Mouse (Mus musculus) limb, embryonic 14.5 days (tissue): ENCODE measurements around the gene Gfy. TPM values are rescaled to one million over a fixed set of nuclear protein-coding genes. Genes with fewer than 3 reads are reported as not detected.
A peak's percentile ranks its signal among the peaks of the same experiment; 100 is the strongest.

Experiments
- ATAC-seq: fragments of 200-750 bp; cut with Nextera tagmentation; 2 replicates; pipeline ENCODE4 v1.8.0; 2017; ENCODE audit warnings: low read depth, moderate number of reproducible peaks, moderate TSS enrichment; ENCODE audit not compliant: low FRiP score
- DNase-seq: peaks from one replicate; pipeline ENCODE4 v3.0.0-alpha.2; 2015; ENCODE audit warnings: low spot score
- H3K27ac ChIP-seq: fragments of 300-500 bp; sonication (generic); replicated peaks from 2 replicates; pipeline ENCODE4 v1.5.1; 2014; ENCODE audit warnings: low read depth, mild to moderate bottlenecking, low read length, moderate library complexity, mixed read lengths
- H3K27me3 ChIP-seq: fragments of 300-500 bp; sonication (generic); 2 replicates; pipeline ENCODE4 v1.6.1; 2014; ENCODE audit warnings: low read length, mixed read lengths; ENCODE audit not compliant: control insufficient read depth, insufficient read depth
- H3K36me3 ChIP-seq: fragments of 300-500 bp; sonication (generic); 2 replicates; pipeline ENCODE4 v1.6.1; 2014; ENCODE audit warnings: mild to moderate bottlenecking, low read length, moderate library complexity, mixed read lengths; ENCODE audit not compliant: control insufficient read depth, insufficient read depth
- H3K4me1 ChIP-seq: fragments of 300-500 bp; sonication (generic); 2 replicates; pipeline ENCODE4 v1.6.1; 2014; ENCODE audit warnings: antibody characterized with exemption, low read length, mixed read lengths; ENCODE audit not compliant: control insufficient read depth, insufficient read depth
- H3K4me2 ChIP-seq: fragments of 300-500 bp; sonication (generic); replicated peaks from 2 replicates; pipeline ENCODE4 v1.6.1; 2014; ENCODE audit warnings: low read depth, mild to moderate bottlenecking, low read length, moderate library complexity; ENCODE audit not compliant: severe bottlenecking
- H3K4me3 ChIP-seq: fragments of 300-500 bp; sonication (generic); replicated peaks from 2 replicates; pipeline ENCODE4 v1.5.1; 2014; ENCODE audit warnings: low read length
- H3K9ac ChIP-seq: fragments of 300-500 bp; sonication (generic); 2 replicates; pipeline ENCODE4 v1.6.1; 2014; ENCODE audit warnings: mild to moderate bottlenecking, low read depth, low read length, moderate library complexity; ENCODE audit not compliant: severe bottlenecking
- H3K9me3 ChIP-seq: fragments of 300-500 bp; sonication (generic); 2 replicates; pipeline ENCODE4 v1.6.1; 2016; ENCODE audit warnings: low read length; ENCODE audit not compliant: control insufficient read depth
- POLR2A ChIP-seq: fragments of 200-500 bp; IDR thresholded peaks from 2 replicates; pipeline ENCODE4 v1.8.0; 2012; ENCODE audit warnings: inconsistent platforms, mild to moderate bottlenecking, moderate library complexity, borderline replicate concordance; ENCODE audit not compliant: insufficient read depth, insufficient read length; ENCODE audit errors: extremely low read depth
- WGBS: fragments of 180-500 bp; shearing (Covaris S2); extraction: QIAGEN DNeasy Blood & Tissue Kit; methylation state at CpG from one replicate; pipeline ENCODE4 v1.1.7; 2014; 5-methylcytosine and 5-hydroxymethylcytosine counted together
- polyA plus RNA-seq, 2 experiments: library from polyadenylated mRNA; depleted of rRNA in 1 of 2; stranded (reverse) in 1 of 2; unstranded in 1 of 2; fragments of >200 nt; fragmentation: Nextera tagmentation in 1 of 2; extraction: Ambion mirVana in 1 of 2; gene quantifications; 2 replicates each; pipeline versions ENCODE4 v1.2.1 to v1.2.3; 2012 to 2014

The Gfy gene
- polyA plus RNA-seq, 2 experiments = 0.09 TPM; not detected in 1

DNA sequence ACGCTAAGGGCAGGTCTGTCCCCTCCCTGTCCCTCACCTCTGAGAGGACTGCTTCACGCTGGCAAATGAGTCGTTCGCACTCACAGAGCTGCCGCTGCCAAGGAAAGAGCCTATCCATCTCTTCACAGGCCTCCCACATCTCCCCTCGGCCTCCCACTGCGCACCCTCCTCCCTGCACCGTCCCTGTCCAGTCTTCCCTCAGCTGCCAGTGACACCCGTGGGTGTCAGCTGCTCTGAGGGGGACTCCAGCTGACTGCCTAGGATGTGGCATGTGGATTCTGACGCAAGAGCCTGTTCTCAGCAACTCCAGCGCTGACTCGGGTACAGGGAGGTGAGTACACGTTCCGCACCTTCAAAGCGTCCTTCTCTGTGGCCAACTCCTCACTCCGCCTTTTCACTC lies 10.2 kb upstream of the Gfy start:
- no peak for TF ChIP-seq POLR2A
- DNase-seq (no peak), ATAC-seq (no peak)
- no peaks in the 10 kb centered on the region for H3K27me3 ChIP-seq
- no peaks in the 10 kb centered on the region for H3K36me3 ChIP-seq
- 60% methylated on average over 16 of the region's 16 CpGs for WGBS
- H3K4me1 ChIP-seq = peaks cover 4% of the 10 kb centered on the region
- H3K9ac ChIP-seq = no peak overlapping the region
- no peak overlapping the region for H3K4me3 ChIP-seq
- no peaks in the 10 kb centered on the region for H3K9me3 ChIP-seq
- no peak overlapping the region for H3K4me2 ChIP-seq
- H3K27ac ChIP-seq = no peak overlapping the region

DNA sequence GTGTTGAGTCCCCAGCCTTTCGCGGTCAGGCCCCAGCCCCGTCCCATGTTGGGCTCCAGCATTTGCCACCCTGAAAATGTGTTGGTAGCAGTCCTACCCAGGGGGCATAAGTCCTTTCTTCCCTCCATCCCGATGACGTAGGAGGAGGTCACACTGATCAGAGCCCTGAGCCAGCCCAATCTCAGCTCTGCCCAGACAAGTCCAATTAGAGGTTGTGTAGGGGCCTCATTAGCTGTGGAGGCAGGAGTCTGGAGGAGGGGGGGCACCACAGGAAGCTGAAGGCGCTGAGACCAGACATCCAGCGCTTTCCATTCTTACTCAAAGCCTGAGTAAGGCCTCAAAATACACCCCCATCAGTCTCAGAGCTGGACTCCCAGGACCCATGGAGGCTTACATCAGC lies 6.6 kb upstream of the Gfy start:
- H3K9me3 ChIP-seq = no peaks in the 10 kb centered on the region
- H3K27ac ChIP-seq = no peak overlapping the region
- no peak overlapping the region for H3K4me3 ChIP-seq
- no peaks in the 10 kb centered on the region for H3K36me3 ChIP-seq
- H3K27me3 ChIP-seq = peaks cover 33% of the 10 kb centered on the region
- no peak for TF ChIP-seq POLR2A
- ATAC-seq = no peak
- 48% methylated on average over 7 of the region's 7 CpGs for WGBS
- H3K9ac ChIP-seq = no peak overlapping the region
- H3K4me1 ChIP-seq = no peaks in the 10 kb centered on the region
- DNase-seq = no peak
- H3K4me2 ChIP-seq = no peak overlapping the region

DNA sequence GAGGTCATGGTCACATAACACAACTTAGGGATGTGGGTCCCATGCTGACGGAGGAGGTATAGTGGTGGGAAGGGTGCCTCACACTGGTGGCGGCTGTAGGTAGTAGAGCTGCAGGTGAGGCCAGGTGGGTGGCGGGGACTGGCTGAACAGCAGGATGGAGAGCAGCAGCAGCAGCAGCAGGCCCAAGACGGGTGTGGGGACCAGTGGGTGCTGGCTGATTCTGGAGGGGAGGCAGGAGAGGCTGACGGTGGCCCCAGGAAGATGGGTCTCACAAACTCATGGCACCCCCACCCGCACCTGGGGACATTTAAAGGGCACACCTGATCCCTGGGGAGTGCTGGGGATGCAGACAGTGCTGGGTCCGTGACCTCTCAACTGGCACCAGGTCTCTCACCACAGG lies 4.3 kb upstream of the Gfy start:
- H3K9me3 ChIP-seq = no peaks in the 10 kb centered on the region
- no peaks in the 10 kb centered on the region for H3K4me1 ChIP-seq
- no peak for TF ChIP-seq POLR2A
- no peak overlapping the region for H3K27ac ChIP-seq
- no peak for ATAC-seq
- peaks cover 53% of the 10 kb centered on the region for H3K27me3 ChIP-seq
- WGBS = 69% methylated on average over 5 of the region's 7 CpGs
- H3K4me2 ChIP-seq = no peak overlapping the region
- no peaks in the 10 kb centered on the region for H3K36me3 ChIP-seq
- H3K9ac ChIP-seq = no peak overlapping the region
- DNase-seq = no peak
- H3K4me3 ChIP-seq = no peak overlapping the region

DNA sequence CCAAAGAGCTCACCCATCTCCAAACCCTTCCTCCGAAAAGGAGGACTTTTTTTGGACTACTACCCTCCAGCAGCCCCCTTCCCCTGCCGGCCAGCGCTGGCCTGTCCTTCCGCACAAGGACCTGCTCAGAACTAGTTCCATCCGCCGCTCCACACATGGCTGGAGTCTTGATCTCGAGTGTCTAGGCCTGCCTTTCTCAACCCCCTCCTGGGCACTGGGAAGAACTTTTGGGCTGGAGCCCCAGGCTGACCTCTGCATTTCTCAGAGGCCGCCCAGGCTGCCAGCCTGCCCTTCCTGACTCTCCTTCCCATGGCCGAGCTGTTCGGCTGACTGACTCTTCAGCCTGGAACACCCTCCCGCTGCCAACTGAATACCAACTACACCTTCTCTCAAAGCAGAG lies 3.2 kb upstream of the Gfy start:
- peak; percentile 7; the same call in 1 of the 2 replicates for ATAC-seq
- H3K9ac ChIP-seq = no peak overlapping the region

DNA sequence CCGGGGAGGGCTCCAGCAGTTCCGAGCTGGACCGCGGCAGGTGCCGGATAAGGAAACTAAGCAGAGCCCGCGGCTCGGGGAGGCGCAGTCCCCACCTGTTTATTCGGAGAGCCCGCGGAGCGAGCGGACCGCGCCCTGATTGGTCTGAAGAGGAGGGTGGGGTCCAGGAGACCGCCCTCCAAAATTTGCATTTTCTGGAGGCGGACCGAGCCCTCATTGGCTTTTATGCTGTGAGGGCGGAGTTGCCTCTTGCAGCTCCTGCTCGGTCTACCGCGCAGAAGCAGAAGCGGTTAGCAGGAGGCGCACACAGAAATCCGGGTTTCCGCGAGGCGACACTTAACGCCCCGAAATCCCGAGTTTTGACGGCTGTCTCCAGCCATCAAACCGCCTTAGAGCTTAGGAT lies 2.8 kb upstream of the Gfy start:
- ATAC-seq = peak; percentile 93
- no peaks in the 10 kb centered on the region for H3K36me3 ChIP-seq
- TF ChIP-seq POLR2A = no peak
- H3K4me2 ChIP-seq = peak overlapping the region; percentile 40
- H3K27me3 ChIP-seq = peaks cover 68% of the 10 kb centered on the region
- DNase-seq = peak; percentile 91
- H3K9ac ChIP-seq = no peak overlapping the region
- H3K4me3 ChIP-seq = peak overlapping the region; percentile 10
- H3K9me3 ChIP-seq = no peaks in the 10 kb centered on the region
- no peaks in the 10 kb centered on the region for H3K4me1 ChIP-seq
- WGBS = 0% methylated on average over 34 of the region's 34 CpGs
- no peak overlapping the region for H3K27ac ChIP-seq

More for the DNA sequence above, 3.2 kb upstream of the Gfy start:
- H3K27me3 ChIP-seq = peaks cover 64% of the 10 kb centered on the region
- H3K4me3 ChIP-seq = peak overlapping the region; percentile 10
- H3K4me1 ChIP-seq = no peaks in the 10 kb centered on the region
- DNase-seq = no peak
- peak overlapping the region; percentile 40 for H3K4me2 ChIP-seq
- no peaks in the 10 kb centered on the region for H3K9me3 ChIP-seq
- WGBS = 20% methylated on average over 11 of the region's 11 CpGs
- no peak for TF ChIP-seq POLR2A
- no peak overlapping the region for H3K27ac ChIP-seq
- no peaks in the 10 kb centered on the region for H3K36me3 ChIP-seq

DNA sequence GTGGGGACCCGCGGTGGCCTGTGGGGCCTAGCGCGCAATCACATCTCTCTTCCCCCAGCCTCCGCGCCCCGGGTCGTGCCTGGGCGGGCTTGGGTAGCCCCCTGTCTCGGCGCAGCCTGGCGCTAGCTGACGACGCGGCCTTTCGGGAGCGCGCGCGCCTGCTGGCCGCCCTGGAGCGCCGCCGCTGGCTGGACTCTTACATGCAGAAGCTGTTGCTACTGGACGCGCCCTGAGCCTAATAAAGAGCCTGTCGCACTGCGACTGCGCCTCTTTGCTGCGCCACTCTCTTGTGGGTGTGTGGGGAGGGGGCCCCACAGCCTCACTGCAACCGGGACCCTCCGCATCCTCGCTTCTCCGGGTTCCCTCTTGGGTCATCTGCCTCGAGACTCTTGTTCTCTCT lies 2.2 kb upstream of the Gfy start:
- Histone ChIP-seq H3K4me2 (0 out of 2 replicates have a peak overlapping the region, but pooled peaks have one; percentile 3), H3K4me1 (no peaks in the 10 kb centered on the region), H3K36me3 (no peaks in the 10 kb centered on the region), H3K27me3 (peaks cover 75% of the 10 kb centered on the region), H3K9ac (no peak overlapping the region), H3K9me3 (no peaks in the 10 kb centered on the region), H3K27ac (no peak overlapping the region), H3K4me3 (no peak overlapping the region)
- 8% methylated on average over 24 of the region's 35 CpGs for WGBS
- ATAC-seq (no peak), DNase-seq (no peak)
- no peak for TF ChIP-seq POLR2A
